Mouse (Mus musculus) E14TG2a.4 (cell line): ENCODE results near the gene St3gal6.

ENCODE experiments used
- CTCF ChIP-seq: conservative IDR thresholded peaks from 2 replicates; pipeline ENCODE4 v1.5.1; 2014; ENCODE audit warnings: low read length
- NANOG ChIP-seq: IDR thresholded peaks from 2 replicates; pipeline ENCODE4 v1.6.1; 2014; ENCODE audit warnings: borderline replicate concordance, low read length, mixed read lengths
- POU5F1 ChIP-seq: IDR thresholded peaks from 2 replicates; pipeline ENCODE4 v1.6.1; 2014; ENCODE audit warnings: low read length, borderline replicate concordance

DNA sequence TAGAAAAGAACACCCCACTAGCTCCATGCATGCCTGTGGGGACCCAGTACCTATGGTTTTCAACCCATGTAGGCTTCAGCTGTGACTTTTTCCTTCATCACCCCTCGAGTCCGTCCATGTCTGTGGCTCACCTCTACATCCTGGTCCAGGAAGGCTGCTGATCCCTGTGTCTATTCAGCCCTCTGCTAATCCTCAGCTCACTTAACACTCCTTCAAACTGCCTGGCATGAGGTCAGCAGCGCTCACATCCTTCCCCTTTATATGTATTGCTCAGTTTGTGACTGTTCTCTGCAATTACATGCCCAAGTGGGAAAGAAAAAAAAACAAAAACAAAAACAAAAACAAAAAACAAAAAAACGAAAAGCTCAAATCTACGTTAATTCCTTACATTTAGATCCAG lies 24.4 kb downstream of the St3gal6 start:
- no peak for TF ChIP-seq CTCF
- no peak for TF ChIP-seq POU5F1
- no peak for TF ChIP-seq NANOG
